Mouse (Mus musculus): ENCODE measurements around the gene Drd5.
A peak's percentile ranks its signal among the peaks of the same experiment; 100 is the strongest.

The Drd5 gene

DNA sequence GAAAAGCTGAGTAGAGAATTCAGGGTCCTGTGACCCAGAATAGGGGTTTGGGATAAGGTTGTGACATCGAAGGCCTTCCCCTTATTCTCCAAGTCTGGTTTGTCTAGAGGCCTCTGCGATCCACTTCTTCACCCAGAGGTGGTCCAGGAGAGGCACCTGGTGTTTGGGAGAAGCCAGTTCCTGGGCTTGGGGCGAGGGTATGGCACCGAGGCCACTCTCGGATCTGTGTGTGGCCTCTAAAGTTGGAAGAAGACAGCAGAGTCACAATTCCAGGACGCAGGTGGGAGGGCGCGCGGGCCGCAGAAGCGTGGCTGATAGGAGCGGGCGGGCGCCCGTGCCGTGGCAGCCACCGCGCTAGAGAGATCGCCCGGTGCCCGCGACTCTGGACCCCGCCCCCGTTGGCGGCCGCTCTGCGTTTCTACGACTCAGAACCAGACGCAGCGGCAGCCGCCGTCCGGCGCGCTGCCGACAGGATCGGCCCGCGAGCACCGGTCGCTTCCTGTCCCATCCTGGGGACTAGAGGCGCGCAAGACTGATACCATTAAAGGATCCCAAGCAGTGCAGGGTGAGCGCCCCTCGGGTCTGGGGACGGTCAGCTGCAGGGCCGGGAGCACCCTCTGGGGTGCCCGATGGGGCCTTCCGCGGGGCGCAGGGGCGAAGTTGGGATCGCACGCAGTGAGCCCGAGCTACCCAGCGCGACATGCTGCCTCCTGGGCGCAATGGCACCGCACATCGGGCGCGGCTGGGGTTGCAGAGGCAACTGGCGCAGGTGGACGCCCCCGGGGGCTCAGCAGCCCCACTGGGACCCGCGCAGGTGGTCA lies at the start of gene Drd5:
Drd5 (plus strand) TSS at position 402 of the 821 bp plus-strand sequence.
- DNase-seq = no peak

DNA sequence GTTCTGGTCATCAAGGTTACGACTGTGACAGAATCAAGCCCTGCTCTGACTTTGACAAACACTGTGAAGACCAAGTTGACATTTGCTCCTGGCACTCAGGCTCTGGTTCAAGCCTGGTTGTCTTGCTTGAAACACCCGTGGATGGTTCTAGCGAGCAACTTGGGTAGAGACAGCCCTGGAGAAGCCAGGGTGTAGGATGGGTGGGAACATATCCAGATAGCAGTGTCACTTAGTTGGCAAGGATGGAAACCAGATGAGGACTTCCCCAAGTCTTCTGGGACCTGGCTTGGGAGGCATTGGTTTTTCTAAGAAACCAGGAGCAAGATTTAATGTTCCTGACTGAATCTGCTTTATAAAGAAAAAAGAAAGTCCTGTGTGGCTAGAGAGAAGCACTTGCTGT lies 48.2 kb upstream of the Drd5 start:
- no peak for DNase-seq

DNA sequence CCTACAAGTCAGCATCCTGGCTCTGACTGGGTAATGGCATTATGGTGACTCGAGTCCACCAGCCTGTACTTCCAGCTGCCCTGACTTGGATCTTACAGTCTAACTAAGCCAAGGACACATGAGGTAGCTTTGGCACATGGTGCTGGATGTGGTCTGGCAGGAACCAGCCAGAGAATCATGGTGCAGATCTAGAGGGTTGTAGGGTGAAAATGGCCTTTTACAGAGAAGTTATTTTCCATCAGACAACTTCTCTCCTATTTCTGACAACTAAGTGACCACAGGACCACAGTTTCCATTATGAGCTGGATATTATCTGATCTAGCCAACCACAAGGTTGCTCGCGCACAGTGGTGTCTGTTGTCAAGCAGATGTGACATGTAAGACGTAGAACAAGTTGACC lies 45.3 kb upstream of the Drd5 start:
- DNase-seq = no peak

DNA sequence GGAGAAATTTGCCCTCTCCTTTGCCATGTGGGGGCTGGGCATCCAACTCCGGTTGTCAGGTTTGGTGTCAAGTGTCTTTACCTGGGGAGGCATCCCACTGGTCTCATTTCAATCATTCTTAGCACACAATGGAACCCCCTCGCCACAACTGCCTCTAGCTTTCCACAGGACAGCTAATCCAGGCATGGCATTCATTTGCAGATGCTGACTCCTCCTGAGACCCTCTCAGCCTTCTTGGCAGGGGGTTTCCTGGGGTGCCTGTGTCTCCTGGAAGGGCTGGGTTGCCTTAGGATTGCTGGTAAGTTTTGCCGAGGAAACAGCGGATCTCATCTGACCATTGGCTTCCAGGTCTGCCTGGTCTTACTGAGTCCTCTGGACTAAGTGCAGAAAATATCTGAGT lies 43.4 kb upstream of the Drd5 start, which contains the start of gene Otop1:
Otop1 (plus strand) TSS at position 202 of the 400 bp plus-strand sequence.
- no peak for DNase-seq

DNA sequence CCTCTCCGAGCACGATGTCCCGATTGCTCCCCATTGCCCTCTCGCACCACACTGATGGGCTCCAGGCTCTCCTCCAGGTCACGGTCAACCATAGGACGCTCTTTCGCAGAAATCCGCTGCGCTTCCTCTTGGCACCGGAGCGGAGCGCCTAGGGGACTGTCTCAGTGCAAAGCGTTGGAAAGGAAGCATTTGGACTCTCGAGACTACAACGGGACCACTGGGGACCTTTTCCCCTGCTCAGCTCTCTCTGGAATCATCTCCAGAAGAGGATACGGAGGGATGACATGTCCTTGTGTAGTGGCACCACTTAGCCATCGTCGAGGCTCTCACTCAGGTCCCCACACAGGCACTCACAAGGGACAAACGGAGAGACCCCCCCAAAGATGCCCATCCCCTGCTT lies 42.7 kb upstream of the Drd5 start:
- DNase-seq = no peak

DNA sequence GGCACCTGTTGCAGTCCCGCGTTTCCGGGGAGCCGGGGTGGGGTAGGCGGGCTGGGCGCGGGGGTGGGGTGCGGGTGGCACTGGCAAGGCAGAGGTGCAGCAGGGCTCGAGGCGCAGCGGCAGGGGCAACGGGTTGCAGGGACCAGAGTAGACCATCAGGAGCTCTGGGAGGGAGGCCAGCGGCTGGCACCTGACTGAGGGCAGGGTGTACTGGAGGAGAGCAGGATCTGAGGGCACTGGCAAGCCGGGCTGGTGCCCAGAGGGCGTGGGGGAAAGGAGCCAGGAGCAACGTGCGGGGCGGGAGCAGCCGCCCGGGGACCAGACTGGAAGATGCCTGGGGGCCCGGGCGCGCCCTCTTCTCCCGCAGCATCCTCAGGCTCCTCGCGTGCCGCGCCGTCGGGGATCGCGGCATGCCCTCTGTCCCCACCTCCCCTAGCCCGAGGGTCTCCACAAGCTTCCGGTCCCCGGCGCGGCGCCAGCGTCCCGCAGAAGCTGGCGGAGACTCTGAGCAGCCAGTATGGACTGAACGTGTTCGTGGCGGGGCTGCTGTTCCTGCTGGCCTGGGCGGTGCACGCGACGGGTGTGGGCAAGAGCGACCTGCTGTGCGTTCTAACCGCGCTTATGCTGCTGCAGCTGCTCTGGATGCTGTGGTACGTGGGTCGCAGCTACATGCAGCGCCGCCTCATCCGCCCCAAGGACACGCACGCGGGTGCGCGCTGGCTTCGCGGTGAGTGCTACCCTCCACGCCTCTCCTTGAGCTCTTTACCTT lies 41.9 kb upstream of the Drd5 start:
- DNase-seq = no peak

DNA sequence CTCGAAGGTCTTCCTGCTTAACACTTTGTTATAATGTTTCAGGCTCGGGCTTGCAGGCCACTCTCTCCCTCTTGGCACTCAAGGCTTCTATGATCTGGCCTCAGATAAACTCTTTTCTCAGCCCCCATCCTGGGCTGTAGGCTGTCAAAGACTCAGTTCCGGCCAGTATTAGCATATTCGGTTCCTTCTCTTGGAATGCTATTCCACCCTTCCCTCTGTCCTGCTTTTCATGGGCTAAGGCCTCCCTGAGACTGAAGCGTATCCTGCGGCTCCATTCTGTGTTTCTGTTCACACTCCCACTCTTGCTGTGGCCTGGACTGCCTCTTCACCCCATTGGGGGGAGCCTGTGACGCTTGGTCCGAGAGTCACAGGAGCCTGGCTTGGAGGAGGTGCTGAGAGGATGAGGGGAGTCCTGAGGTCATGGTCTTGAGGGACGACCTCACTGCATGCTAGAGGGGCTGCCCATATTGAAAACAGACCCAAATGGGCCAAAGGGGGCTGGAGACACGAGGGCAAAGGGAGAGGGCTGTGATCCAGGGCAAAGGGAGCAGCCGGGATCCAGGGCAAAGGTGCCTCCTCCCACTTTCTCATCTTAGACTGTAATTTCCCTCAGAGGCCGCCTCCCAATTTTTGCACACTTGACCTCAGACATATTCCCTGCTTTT lies 41.1 kb upstream of the Drd5 start:
- no peak for DNase-seq

DNA sequence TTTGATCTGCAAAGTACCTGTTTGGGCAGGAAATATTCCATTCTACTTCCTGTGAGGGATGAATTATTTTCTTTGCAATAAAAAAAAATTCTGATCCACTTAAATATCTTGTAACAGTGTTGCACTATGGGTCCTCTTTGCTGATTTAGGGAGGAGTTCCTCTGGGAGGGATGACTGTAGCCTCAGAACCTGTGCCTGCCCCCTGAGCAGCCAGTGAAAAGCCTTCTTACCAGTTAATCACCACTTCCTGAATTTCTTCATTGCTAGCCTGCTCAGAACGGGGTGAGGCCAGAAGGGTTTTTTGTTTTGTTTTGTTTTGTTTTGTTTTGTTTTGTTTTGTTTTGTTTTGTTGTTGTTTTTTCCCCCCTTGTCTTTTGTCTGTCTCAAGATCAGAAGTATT lies 39.1 kb upstream of the Drd5 start:
- no peak for DNase-seq

DNA sequence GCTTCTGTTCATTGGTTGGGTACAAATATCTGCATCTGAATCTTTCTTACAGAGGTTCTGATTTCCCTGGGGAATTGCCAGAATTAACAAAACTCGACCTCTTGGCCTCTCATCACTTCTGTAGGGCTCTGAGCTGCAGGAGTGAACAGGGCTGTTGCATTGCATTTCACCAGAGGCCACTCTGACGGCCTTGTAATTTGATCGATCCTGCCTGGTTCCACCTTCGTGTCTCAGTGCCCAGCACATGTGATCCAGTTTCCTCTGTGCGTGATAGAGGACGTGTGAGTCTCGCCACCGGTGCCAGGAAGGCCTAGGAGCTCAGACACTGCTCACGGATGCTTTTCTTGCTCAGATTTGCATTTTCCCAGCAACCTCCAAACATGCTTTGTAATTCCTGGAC lies 33.4 kb upstream of the Drd5 start:
- no peak for DNase-seq

DNA sequence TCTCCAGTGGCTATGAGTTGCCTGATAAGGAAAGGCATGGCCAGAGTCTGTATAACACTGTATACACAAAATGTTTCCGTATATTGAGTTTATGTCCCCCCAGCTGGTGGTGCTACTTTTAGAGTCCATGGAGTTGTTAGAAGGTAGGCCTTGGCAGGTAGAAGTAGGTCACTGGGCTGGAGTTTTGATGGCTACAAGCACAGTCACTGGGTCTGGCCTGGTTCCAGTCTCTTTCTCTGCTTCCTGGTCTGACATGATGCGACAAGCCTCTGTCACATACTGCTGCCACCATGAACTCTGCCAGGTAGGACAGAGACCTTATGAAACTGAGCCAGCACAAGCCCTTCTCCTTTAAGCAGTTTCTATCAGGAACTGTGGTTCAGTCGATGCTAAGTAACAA lies 30.7 kb upstream of the Drd5 start:
- no peak for DNase-seq

DNA sequence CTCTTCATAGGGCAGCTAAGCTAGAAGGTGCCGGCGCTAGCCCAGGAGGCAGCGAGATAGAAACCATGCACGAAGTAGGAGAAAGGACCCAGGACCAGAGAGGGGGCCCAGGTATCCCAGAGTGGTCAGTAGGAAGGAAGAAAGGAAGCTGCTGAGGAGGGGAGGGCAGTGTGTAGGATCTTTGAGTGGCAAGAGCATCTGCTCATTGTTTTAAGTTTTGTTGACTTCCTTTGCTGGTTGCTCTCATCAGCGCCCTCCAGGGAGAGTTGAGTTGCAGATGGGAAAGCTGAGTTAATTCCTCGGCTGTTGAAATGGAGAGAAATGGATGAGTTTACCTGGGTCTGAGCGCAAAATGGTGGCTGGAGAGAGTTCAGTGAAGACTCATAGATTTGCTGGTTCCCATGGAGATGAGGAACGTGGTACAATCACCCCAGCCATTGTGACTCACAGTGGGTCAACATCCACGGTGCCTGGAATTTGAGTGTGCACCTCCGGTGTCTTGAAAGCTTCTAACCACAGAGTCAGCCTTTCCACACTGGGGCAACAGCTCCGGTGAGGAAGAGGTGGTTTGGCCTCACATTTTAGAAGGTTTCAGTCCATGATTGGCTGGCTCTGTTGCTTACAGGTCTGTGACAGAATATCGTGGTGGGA lies 17.3 kb upstream of the Drd5 start:
- no peak for DNase-seq

DNA sequence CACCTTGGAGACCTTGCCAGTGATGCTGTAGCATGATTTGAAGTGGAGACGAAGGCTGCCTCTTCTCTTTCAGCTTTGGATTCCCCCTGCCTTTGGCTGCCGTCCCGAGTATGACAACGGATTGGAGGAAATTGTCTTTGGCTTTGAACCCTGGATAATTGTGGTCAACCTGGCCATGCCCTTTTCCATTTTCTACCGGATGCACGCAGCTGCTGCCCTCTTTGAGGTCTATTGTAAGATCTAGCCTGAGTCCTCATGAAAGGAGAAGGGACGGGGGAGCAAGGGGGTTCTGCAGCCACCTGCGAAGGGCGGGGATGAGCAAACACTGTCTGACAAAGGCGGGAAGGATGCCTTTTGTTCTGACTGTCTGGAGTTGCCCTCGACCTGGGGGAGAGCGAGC lies 16.5 kb upstream of the Drd5 start:
- peak; percentile 18 for DNase-seq

DNA sequence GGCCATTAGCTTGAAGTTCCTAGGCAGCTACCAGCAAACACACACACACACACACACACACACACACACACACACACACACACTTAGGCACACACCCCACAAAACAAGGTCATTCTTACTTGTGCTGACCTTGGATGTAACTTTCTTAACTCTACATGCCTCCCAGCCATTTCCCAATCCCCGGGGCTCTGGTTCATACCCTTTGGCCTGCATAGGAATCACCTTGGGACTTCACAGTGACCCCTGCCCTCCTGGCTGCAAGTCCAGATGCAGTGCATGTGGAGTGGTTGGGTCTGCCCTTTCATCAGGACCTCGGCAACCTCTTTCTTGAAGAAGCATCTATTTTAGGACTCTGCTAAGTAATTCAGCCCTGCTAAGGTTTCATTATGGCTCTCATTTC lies 13.9 kb upstream of the Drd5 start:
- no peak for DNase-seq

DNA sequence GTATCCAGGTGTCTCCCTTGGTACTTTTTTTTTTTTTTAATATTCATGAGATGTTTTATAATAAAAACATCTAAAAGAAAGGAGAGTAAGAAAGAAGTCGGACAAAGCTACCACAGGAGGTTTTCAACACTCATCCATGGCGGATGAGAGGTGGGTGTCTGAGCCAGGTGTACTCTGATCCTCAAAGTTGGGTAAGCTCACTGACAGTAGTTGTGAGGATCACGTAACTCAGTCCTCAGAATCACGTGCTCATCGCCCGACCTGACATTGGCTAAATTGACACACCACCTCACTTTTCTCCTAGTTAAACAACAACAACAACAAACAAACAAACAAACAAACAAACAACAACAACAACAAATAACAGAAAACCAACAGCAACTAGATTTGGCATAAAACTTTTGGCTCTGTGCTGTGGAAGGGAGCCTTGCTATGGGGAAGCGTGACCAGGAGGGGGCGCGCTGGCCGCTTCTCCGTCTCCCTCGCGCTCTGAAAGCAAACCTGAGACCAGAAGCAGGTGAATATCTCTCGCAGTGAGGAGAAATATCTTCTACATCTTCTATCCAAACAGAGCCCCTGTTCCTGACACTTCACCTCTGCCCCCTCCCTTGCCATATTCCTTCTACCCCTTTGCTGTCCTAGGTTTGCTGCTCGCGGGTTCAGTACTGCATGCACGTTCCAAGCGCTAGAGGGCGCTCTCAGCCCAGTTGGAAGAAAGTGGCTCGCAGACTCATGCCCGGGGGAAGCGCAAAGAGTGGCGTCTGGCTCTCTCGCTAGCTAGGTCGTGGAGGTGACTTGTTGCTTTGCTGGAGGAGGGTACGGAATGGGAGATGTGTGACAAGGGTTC lies 11.7 kb upstream of the Drd5 start:
- DNase-seq = peak; percentile 94

DNA sequence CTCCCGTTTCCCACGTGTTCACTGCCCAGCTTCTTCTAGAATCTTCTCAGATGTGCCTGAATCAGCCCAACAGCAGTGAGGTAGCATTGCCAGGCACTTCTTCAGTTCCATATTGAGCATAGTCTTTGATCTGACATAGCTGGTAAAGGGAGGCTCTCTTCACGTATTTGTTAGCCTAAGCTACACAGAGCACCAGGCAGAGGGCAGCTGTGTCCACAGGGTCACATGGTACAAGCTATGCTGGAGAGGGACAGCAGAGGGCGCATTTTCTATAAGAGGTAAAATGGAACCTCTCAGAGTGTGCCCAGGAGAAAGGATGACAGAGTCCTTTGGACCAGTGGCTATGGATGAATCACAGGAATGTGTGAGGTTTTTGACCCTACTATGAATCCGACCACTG lies 10.3 kb upstream of the Drd5 start:
- peak; percentile 79 for DNase-seq

DNA sequence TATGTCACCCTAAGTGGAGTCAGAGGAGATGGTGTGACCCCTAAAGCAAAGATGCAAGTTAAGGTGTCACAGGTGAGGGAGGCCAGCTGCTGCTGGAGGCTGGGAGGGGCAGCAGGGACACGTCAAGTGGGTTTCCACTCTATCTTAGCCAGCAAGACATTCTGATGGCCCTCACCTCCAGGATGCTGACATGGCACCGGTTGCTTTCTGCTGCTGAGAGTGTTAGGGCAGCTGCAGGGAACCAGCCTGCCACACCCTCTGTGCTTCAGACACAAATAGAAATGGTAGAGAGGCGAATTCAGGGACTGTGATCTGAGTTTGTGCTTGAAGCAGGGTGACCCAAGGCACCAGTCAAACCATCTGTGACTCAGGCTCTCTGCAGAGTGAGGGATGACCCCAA lies 9.4 kb upstream of the Drd5 start:
- DNase-seq = no peak

DNA sequence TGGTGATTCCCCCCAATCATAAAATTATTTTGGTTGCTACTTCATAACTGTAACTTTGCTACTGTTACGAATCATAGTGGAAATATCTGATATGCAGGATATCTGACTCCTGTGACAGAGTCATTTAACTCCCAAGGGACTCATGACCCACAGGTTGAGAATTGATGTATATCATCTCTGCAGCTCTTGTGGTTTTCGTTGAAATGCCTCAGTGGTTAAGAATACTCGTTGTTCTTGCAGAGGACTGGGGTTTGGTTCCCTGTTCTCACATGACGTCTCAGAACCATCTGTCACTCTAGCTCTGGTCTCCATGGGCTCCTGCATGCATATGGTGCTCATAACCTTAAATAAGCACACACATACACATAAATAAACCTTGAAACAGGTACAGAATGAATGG lies 14.2 kb downstream of the Drd5 start:
- no peak for DNase-seq

DNA sequence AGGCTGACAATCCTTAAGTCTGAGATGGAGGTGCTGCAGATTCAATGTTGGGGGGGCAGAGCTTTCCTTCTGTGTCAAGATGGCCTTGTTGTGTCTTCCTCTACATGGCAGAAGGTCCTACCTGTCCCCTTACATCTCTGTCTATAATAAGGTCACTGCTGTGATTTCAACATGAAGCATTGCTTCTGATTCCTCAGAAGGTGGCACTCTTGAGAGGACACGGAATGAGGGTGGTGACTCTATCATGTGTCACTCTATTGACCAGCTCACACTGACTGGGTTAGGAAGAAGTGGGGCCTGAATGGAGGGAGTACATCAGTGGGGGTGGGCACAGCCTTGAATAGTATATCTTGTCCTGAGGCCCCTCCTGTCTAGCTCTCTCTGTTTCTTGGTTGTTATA lies 15.4 kb downstream of the Drd5 start:
- no peak for DNase-seq

DNA sequence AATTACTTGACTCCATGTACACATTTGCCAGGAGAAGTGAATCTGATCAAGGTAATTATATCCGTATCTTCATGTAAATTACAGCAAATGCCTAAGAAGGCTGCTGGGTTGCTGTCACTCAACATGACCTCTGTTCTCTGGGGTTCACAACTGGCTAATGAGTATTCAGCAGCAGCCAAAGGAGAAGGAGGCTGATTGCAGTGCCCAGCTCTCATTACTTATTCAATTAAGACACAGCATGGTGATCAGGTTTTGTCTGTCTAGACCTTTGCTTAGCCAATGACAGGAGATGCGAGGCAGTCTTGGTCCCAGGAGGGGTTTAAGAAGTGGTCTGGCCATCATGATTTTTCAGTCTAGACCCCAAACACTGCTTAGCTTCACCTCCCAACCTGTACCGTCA lies 23.9 kb downstream of the Drd5 start:
- DNase-seq = no peak

DNA sequence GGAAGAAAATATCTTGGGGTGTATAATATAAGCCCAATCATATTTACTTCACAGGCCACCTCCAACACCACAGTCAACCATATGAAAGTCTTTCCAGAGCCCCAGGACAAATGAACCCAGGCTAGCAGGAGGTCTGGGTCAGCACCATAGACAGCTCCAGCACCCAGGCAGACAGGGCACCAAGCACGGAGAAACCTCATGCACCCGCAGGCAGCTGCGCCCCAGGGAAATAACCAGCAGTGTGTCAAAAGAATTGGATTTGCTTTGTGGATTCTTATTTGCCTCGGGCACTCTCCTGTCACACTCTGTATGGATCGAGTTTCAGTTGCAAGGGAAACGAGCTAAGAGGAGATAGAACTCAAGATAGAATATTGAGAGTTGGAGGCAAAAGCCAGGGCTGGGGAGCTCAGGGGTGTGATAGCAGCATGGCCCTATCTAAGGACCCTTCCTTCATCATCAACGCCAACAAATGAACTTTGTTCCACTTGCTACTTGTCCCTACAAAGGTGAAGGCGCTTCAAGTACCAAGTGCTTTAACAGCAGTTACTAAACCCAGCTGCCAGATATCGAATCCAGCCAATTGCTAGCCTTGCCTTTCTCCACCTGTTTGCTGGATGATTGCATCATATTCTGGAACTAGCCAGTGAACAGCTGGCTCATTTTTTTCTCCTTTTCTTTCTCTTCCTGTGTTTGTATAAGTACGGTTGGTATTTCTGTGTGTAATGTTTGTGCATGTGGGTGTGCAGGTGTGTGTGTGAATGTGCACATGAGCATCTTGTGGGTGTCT lies 27.7 kb downstream of the Drd5 start:
- DNase-seq = peak; percentile 74

DNA sequence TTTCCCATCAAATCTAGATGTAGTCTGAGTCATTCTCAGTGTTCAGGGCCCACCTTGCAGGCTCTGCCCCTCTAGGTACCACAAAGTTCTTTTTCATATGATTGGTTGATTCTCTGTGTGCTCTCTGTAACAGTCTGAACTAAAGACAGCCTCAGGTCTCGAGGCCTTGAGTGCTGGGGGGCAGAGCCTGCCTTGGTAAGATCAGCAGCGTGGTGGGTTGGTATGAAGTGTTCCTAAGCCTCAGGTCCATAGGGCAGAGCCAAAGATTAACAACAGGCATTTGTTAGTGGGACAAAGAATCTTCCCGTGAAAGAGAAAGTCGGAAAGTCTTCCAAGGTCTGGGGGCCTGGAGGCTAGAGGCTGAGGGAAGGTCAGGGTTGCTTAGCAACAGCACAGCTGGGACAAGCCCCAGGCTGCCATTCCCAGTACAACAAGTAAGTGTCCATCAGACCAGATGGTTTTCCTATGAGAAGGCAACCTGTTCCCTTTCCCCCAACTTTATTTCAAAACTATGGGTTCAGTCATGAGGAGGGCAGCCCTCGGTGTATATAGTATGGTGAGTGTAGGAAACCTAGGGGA lies 31.3 kb downstream of the Drd5 start:
- DNase-seq = no peak
